Comparison of ENCODE assay signal across 9 mouse cellular contexts in the genomic region with DNA sequence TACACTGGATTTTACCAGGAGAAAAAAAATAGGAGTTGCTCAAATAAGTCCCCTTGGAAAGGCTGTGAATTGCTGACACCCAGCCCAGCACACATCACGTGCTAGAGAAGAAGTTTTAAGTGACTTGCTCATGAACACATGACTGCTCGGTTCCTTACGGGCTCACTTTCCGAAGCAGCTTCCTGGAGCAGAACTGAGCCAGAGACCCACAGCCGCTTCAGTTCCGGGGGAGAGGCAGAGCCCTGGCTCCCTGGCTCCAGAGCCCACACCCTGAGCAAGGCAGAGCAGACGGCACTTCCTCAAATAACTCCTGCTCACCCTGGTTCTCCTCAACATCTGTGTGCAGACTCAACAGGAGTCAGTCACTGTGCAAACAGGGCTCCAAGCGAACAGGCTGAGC.
A peak's percentile ranks its signal among the peaks of the same experiment; 100 is the strongest.
DNase-seq lines count a peak whose midpoint lies in the region; ATAC-seq lines count a peak whose summit lies in the region.
"Had no signal": no experiment of that assay in that cellular context is flagged by ENCODE, and none has a peak within 500 bp of the region (broad histone marks: within the 10 kb centered on the region; RNA-seq: fewer than 3 reads in every experiment).

No protein-coding gene starts in this region.

- 0 out of 2 replicates have a peak overlapping the region, but pooled peaks have one; percentile 38 for H3K27ac ChIP-seq in liver, embryonic 15.5 days (replicated peaks)
- H3K27ac ChIP-seq in stomach, embryonic 16.5 days (ENCODE audit: low read length), result peak overlapping the region; percentile 69; the same call in 1 of the 2 replicates
- H3K27ac ChIP-seq: left cerebral cortex, adult 2 months had no signal

- peak; percentile 57; the same call in 1 of the 2 replicates for ATAC-seq in liver, embryonic 15.5 days (ENCODE audit: insufficient read depth)
- peak; percentile 67; the same call in 1 of the 2 replicates for ATAC-seq in stomach, embryonic 16.5 days (ENCODE audit: insufficient read depth, low FRiP score)

- H3K27me3 ChIP-seq in liver, embryonic 15.5 days, result no peaks in the 10 kb centered on the region
- H3K27me3 ChIP-seq in stomach, embryonic 16.5 days (ENCODE audit: control insufficient read depth, insufficient read depth, low read length), result no peaks in the 10 kb centered on the region

- no peaks in the 10 kb centered on the region for H3K36me3 ChIP-seq in liver, embryonic 15.5 days (replicated peaks)
- no peaks in the 10 kb centered on the region for H3K36me3 ChIP-seq in stomach, embryonic 16.5 days (ENCODE audit: control insufficient read depth, insufficient read depth, low read length)

- 26% methylated on average over 8 of the region's 8 CpGs for WGBS in liver, embryonic 15.5 days (ENCODE audit: insufficient replicate concordance)
- WGBS in stomach, embryonic 16.5 days, result 44% methylated on average over 8 of the region's 8 CpGs

- H3K4me1 ChIP-seq in liver, embryonic 15.5 days (replicated peaks), result peaks cover 23% of the 10 kb centered on the region
- peaks cover 6% of the 10 kb centered on the region; the same call in 1 of the 2 replicates for H3K4me1 ChIP-seq in stomach, embryonic 16.5 days (ENCODE audit: control insufficient read depth, insufficient read depth, low read length)

- H3K9me3 ChIP-seq in liver, embryonic 15.5 days (replicated peaks), result no peaks in the 10 kb centered on the region
- H3K9me3 ChIP-seq in stomach, embryonic 16.5 days (replicated peaks; ENCODE audit: control insufficient read depth, low read length), result no peaks in the 10 kb centered on the region

- H3K4me3 ChIP-seq in liver, embryonic 15.5 days (replicated peaks), result no peak overlapping the region
- H3K4me3 ChIP-seq in stomach, embryonic 16.5 days (replicated peaks; ENCODE audit: low read length), result no peak overlapping the region
- H3K4me3 ChIP-seq: left cerebral cortex, adult 2 months had no signal

- intact Hi-C loops in heart, postnatal 25 days (cut with DNase I), result no loop called here

- peak; percentile 24 for DNase-seq in adrenal gland, postnatal 10 days
- DNase-seq in adrenal gland, postnatal 4 days (ENCODE audit: low spot score in 2 of 2), result no peak
- peak; percentile 32 for DNase-seq in 3134 (ENCODE audit: extremely low read depth, insufficient read length, low spot score)
- DNase-seq in heart, postnatal 25 days (ENCODE audit: low spot score), result peak; percentile 40
- no peak for DNase-seq in testis, postnatal 10 days (ENCODE audit: low spot score)
- DNase-seq in layer of hippocampus, postnatal 25 days (ENCODE audit: extremely low spot score in 1 of 2, low spot score in 1 of 2), result no peak

- H3K4me2 ChIP-seq in liver, embryonic 15.5 days, result no peak overlapping the region
- H3K4me2 ChIP-seq in stomach, embryonic 16.5 days (ENCODE audit: low read depth, low read length), result no peak overlapping the region

- no peak overlapping the region for H3K9ac ChIP-seq in liver, embryonic 15.5 days
- H3K9ac ChIP-seq in stomach, embryonic 16.5 days (ENCODE audit: low read length), result 0 out of 2 replicates have a peak overlapping the region, but pooled peaks have one; percentile 25

Comparison
In these comparisons a context has a peak if more than half of its experiments do, and no peak if none do; other contexts are left out.
1. DNase-seq: peak in adrenal gland, postnatal 10 days (single experiment), 3134 (single experiment) and heart, postnatal 25 days (single experiment); none in adrenal gland, postnatal 4 days (0 of 2), testis, postnatal 10 days (single experiment) and layer of hippocampus, postnatal 25 days (0 of 2).